Mouse (Mus musculus): ENCODE results near the gene Cdc42se1. TPM values are rescaled to one million over a fixed set of nuclear protein-coding genes. Genes with fewer than 3 reads are reported as not detected.

Gene Cdc42se1
- polyA plus RNA-seq (2015; fragmentation: Illumina TruSeq; extraction: RNeasy Lipid Tissue Mini Kit (QIAGEN cat#74804); ENCODE audit: low read depth, low replicate concordance), result 68.9 TPM

DNA sequence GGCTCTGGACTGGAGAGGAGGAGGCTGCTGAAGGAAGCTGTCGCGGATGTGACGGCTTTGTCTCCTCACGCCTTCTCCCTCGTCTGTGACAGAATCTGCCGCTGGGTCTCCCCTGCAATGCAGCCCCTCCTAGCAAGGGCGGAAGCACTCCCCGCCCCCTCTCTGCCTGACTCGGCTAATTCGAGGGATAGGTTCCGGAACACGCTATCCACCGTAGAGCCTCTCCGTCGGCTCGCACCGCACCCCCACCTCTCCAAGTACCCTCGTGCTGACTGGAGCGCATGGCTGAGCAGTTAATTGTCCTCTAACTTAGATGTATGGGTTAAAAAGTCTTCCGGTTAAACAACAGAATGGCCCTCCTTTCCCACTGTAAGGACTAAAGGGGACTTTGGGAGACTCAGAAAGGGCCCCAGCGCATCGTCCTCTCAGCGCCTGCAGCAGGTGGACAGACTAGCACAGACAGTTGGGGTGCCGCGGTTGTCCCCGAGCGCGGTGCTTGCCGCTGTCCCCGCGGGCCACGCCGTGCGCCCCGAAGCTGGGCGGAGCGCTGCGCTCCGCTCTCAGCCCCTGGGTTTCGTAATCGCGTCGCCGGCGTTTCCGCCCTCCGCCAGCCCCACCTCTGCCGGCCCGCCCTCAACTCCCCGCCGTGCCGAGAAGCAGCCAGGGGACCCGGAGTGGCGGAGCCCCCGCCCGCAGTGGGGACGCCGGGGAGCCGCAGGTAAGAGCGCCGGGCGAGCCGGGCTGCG lies at the start of gene Cdc42se1:
TSS of gene Cdc42se1 (plus strand) at position 585 of the 746 bp plus-strand sequence.

GRCm38 (mm10) chr3:95217255-95218134 lies 11.0 kb upstream of the Cdc42se1 start, which contains the start of gene Gabpb2:
Gene Gabpb2, minus strand, starts transcription at chr3:95217916.

GRCm38 (mm10) chr3:95231298-95232221 lies 3.0 kb downstream of the Cdc42se1 start, which contains the start of gene Mllt11:
Gene Mllt11, minus strand, starts transcription at chr3:95232171.

DNA sequence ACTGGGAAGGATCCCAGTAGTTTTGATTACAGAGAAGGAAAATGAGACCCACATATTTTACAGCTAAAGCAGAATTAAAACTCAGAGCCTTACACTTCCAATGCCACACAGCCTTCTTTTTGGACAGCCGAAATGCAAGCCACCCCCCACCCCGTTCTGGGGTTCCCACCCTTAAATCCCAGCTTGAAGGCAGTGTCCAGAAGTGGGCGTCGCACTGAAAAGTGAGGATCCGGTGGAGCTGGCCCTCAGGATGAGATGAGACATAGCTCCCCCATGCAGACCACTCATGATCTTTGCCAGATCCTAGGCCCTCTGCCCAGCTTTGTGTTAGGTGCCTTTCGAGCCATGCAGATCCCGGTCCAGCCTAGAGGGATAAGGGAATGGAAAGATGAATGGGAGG lies 13.0 kb downstream of the Cdc42se1 start, which contains the start of gene Gm128:
TSS of gene Gm128 (minus strand) at position 101 of the 400 bp plus-strand sequence.

GRCm38 (mm10) chr3:95250783-95251424 lies 22.4 kb downstream of the Cdc42se1 start, which contains the start of gene Bnipl:
Gene Bnipl, minus strand, starts transcription at chr3:95251193.

GRCm38 (mm10) chr3:95281216-95282126 lies 52.9 kb downstream of the Cdc42se1 start, which contains the start of the genes Mindy1 and Prune1:
Gene Mindy1, plus strand, starts transcription at chr3:95281345.
Gene Prune1, minus strand, starts transcription at chr3:95282076.

Other genes with a start within 250 kb of the Cdc42se1 start
- 16.9 TPM for gene Zfp687, start 213.3 kb upstream of the Cdc42se1 start, polyA plus RNA-seq (2015; fragmentation: Illumina TruSeq; extraction: RNeasy Lipid Tissue Mini Kit (QIAGEN cat#74804); ENCODE audit: low read depth, low replicate concordance)
- 176 TPM for gene Psmd4, start 186.1 kb upstream of the Cdc42se1 start, polyA plus RNA-seq (2015; fragmentation: Illumina TruSeq; extraction: RNeasy Lipid Tissue Mini Kit (QIAGEN cat#74804); ENCODE audit: low read depth, low replicate concordance)
- 44.0 TPM for gene Pip5k1a, start 121.8 kb upstream of the Cdc42se1 start, polyA plus RNA-seq (2015; fragmentation: Illumina TruSeq; extraction: RNeasy Lipid Tissue Mini Kit (QIAGEN cat#74804); ENCODE audit: low read depth, low replicate concordance)
- 44.7 TPM for gene Vps72, start 117.7 kb upstream of the Cdc42se1 start, polyA plus RNA-seq (2015; fragmentation: Illumina TruSeq; extraction: RNeasy Lipid Tissue Mini Kit (QIAGEN cat#74804); ENCODE audit: low read depth, low replicate concordance)
- 1.2 TPM for gene Tmod4, start 104.3 kb upstream of the Cdc42se1 start, polyA plus RNA-seq (2015; fragmentation: Illumina TruSeq; extraction: RNeasy Lipid Tissue Mini Kit (QIAGEN cat#74804); ENCODE audit: low read depth, low replicate concordance)
- 83.6 TPM for gene Scnm1, start 94.7 kb upstream of the Cdc42se1 start, polyA plus RNA-seq (2015; fragmentation: Illumina TruSeq; extraction: RNeasy Lipid Tissue Mini Kit (QIAGEN cat#74804); ENCODE audit: low read depth, low replicate concordance)
- gene Lysmd1, start 94.6 kb upstream of the Cdc42se1 start, polyA plus RNA-seq (2015; fragmentation: Illumina TruSeq; extraction: RNeasy Lipid Tissue Mini Kit (QIAGEN cat#74804); ENCODE audit: low read depth, low replicate concordance), result 24.7 TPM
- gene Tnfaip8l2, start 86.4 kb upstream of the Cdc42se1 start, polyA plus RNA-seq (2015; fragmentation: Illumina TruSeq; extraction: RNeasy Lipid Tissue Mini Kit (QIAGEN cat#74804); ENCODE audit: low read depth, low replicate concordance), result 5.0 TPM
- 14.4 TPM for gene Sema6c, start 68.3 kb upstream of the Cdc42se1 start, polyA plus RNA-seq (2015; fragmentation: Illumina TruSeq; extraction: RNeasy Lipid Tissue Mini Kit (QIAGEN cat#74804); ENCODE audit: low read depth, low replicate concordance)
- gene Gabpb2, start 10.8 kb upstream of the Cdc42se1 start, polyA plus RNA-seq (2015; fragmentation: Illumina TruSeq; extraction: RNeasy Lipid Tissue Mini Kit (QIAGEN cat#74804); ENCODE audit: low read depth, low replicate concordance), result 7.1 TPM
- gene Mllt11, start 3.4 kb downstream of the Cdc42se1 start, polyA plus RNA-seq (2015; fragmentation: Illumina TruSeq; extraction: RNeasy Lipid Tissue Mini Kit (QIAGEN cat#74804); ENCODE audit: low read depth, low replicate concordance), result 414 TPM
- gene Gm128, start 12.9 kb downstream of the Cdc42se1 start, polyA plus RNA-seq (2015; fragmentation: Illumina TruSeq; extraction: RNeasy Lipid Tissue Mini Kit (QIAGEN cat#74804); ENCODE audit: low read depth, low replicate concordance), result 0.30 TPM
- gene Bnipl, start 22.5 kb downstream of the Cdc42se1 start, polyA plus RNA-seq (2015; fragmentation: Illumina TruSeq; extraction: RNeasy Lipid Tissue Mini Kit (QIAGEN cat#74804); ENCODE audit: low read depth, low replicate concordance), result not detected
- 26.8 TPM for gene Mindy1, start 52.6 kb downstream of the Cdc42se1 start, polyA plus RNA-seq (2015; fragmentation: Illumina TruSeq; extraction: RNeasy Lipid Tissue Mini Kit (QIAGEN cat#74804); ENCODE audit: low read depth, low replicate concordance)
- gene Prune1, start 53.3 kb downstream of the Cdc42se1 start, polyA plus RNA-seq (2015; fragmentation: Illumina TruSeq; extraction: RNeasy Lipid Tissue Mini Kit (QIAGEN cat#74804); ENCODE audit: low read depth, low replicate concordance), result 23.6 TPM
- 0.73 TPM for gene Anxa9, start 78.4 kb downstream of the Cdc42se1 start, polyA plus RNA-seq (2015; fragmentation: Illumina TruSeq; extraction: RNeasy Lipid Tissue Mini Kit (QIAGEN cat#74804); ENCODE audit: low read depth, low replicate concordance)
- 101 TPM for gene Cers2, start 86.1 kb downstream of the Cdc42se1 start, polyA plus RNA-seq (2015; fragmentation: Illumina TruSeq; extraction: RNeasy Lipid Tissue Mini Kit (QIAGEN cat#74804); ENCODE audit: low read depth, low replicate concordance)
- 22.1 TPM for gene Setdb1, start 128.5 kb downstream of the Cdc42se1 start, polyA plus RNA-seq (2015; fragmentation: Illumina TruSeq; extraction: RNeasy Lipid Tissue Mini Kit (QIAGEN cat#74804); ENCODE audit: low read depth, low replicate concordance)
- not detected for gene 4930558C23Rik, start 174.1 kb downstream of the Cdc42se1 start, polyA plus RNA-seq (2015; fragmentation: Illumina TruSeq; extraction: RNeasy Lipid Tissue Mini Kit (QIAGEN cat#74804); ENCODE audit: low read depth, low replicate concordance)
- 29.8 TPM for gene Arnt, start 205.7 kb downstream of the Cdc42se1 start, polyA plus RNA-seq (2015; fragmentation: Illumina TruSeq; extraction: RNeasy Lipid Tissue Mini Kit (QIAGEN cat#74804); ENCODE audit: low read depth, low replicate concordance)